Mouse (Mus musculus) spleen, postnatal 10 days (tissue): ENCODE measurements around the gene Gtf2b.

Experiments
- DNase-seq, 2 experiments: peaks; one replicate each; pipeline ENCODE4 v3.0.0; 2021 to 2022; ENCODE audit warnings: low spot score in 2 of 2

Gtf2b gene

GRCm38 (mm10) chr3:142764995-142765777 is at the start of gene Gtf2b:
Gtf2b (plus strand) TSS chr3:142765045.
- DNase-seq: peak; percentile 94 to 95

GRCm38 (mm10) chr3:142725481-142725880 is 39.4 kb upstream of the Gtf2b start:
- DNase-seq: no peak

- no peak for DNase-seq
Measured at GRCm38 (mm10) chr3:142725969-142726672, 38.7 kb upstream of the Gtf2b start.

DNA sequence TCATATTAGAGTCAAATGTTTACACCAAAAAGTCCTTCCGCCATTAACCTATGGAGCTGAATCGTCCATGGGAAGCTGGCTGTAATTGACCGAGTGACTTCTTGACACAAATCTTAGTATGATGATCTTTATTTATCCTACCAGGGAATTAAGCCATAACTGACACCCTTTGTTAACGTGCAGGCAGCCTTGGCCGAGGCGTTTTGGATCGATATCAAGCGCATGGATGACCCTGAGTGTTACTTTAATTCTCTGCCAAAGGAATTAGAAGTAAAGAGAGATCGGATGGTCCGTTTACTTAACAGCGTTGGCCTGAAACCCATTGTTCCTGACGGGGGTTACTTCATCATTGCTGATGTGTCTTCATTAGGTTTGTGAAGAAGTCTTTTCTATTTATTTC is 30.6 kb upstream of the Gtf2b start:
- DNase-seq: no peak

DNA sequence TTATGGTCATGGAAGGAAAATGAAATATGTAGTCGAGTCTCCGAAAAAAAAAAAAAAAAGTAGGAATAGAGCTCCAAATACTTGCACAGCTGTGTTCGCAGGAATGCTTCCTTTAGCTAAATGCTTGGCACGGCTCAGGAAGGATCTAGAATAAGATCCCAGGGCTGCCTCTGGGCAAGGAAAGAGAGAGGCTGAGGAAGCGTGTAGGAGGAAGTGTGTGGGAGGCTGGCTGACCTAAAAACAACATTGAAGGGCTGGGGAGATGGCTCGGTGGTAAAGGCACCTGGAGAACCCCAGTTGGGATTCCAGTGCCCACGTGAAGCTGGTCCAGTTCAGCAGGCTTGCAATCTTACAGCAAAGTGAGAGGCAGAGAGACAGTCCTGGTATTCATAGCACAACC is 23.9 kb upstream of the Gtf2b start:
- no peak for DNase-seq

- DNase-seq: peak; percentile 20 to 62
Measured at GRCm38 (mm10) chr3:142743973-142744898, 20.6 kb upstream of the Gtf2b start.

DNA sequence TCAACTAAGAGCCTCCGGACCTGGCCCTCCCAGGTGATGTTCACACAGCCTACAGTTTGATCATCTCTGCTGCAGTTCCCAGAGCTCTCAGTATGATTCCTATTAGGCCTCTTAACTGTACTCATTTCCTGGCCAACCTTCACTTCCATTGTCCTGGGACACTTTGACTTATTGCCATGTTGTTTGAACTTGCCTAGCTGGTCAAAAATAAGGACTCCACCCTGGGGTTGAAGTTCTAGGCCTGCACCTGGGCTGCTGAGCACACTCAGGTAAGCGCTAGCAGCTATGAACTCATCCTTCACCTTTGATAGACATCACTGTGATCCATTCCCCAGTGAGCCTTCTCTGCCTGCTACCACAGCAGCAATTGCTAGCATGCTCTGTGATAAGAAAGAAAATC is 19.8 kb upstream of the Gtf2b start:
- DNase-seq: no peak

DNA sequence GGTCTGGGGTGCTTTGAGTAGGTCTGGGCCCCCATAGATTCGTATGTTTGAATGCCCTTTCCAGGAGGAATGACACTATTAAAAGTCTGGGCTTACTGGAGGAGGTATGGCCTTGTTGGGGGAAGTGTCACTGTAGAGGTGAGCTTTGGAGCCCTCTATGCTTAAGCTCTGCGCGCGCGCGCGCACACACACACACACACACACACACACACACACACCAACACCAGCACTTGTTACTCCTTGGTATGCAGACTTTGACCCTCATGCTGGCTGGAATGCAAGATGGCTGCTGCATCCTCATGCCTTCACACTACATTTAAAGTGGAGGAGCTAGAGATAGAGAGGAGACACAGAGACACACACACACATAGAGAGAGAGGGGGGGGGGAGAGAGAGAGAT is 17.2 kb upstream of the Gtf2b start:
- no peak for DNase-seq

DNA sequence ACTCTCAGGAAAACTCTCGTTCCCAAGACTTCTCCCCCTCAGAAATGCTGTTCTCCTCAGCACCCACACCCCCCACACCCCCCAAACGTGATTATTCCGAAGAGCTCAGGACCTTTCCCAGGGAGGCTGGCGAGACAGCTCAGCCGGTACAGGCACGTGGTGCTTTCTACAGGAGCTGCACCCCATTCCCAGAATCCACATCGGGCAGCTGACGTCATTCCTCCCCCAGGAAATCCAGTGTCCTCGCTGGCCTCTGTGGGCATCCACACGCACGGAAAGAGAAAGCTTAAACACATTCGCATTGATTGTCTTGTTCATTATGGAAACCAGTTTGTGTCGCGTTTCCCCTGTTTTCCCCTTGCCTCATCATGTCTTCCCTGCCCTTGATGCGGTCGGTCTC is 15.7 kb upstream of the Gtf2b start:
- DNase-seq: no peak

GRCm38 (mm10) chr3:142755132-142755867 is 9.5 kb upstream of the Gtf2b start:
- no peak for DNase-seq

GRCm38 (mm10) chr3:142757841-142758240 is 7.0 kb upstream of the Gtf2b start:
- no peak for DNase-seq

- DNase-seq: no peak
Measured at GRCm38 (mm10) chr3:142758593-142758992, 6.3 kb upstream of the Gtf2b start.

- DNase-seq: no peak
Measured at GRCm38 (mm10) chr3:142760356-142760755, 4.5 kb upstream of the Gtf2b start.

DNA sequence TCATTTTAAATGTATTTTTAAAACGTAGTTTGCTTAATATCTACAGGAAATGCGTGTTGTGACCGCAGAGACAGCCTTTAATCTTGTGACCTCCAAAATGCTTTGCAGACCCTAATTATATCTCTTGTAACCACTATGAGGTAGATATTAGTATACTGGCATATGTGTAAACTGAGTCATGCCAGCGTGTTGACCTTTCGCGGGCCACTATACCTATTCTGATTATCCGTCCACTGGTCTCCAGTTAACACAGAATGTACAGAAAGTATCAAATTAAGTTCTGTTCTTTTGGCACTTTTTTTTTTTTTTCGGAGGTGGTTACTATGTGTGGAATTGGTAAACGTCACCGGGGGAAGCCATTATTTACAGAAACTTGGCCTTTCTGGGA is 927 bp downstream of the Gtf2b start:
- DNase-seq: no peak

DNA sequence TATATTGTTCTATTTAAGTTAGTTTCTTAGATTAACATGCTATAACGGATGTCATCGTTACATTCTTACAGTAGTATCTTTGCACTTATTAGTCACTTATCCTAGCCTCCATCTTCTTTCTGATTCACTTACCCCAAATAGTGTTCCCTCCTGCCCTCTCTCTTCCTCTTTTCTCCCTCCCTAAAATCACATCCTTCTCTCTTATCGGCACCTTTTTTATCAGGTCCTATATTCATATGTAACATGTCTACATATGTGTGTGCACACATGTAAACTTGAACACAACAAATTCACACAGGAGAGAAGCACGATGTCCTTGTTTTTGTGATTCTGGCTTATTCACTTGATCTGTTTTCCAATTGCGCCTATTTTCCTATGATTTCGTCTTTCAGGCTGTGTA is 3.7 kb downstream of the Gtf2b start:
- DNase-seq: no peak

GRCm38 (mm10) chr3:142770518-142770917 is 5.7 kb downstream of the Gtf2b start:
- DNase-seq: no peak

DNA sequence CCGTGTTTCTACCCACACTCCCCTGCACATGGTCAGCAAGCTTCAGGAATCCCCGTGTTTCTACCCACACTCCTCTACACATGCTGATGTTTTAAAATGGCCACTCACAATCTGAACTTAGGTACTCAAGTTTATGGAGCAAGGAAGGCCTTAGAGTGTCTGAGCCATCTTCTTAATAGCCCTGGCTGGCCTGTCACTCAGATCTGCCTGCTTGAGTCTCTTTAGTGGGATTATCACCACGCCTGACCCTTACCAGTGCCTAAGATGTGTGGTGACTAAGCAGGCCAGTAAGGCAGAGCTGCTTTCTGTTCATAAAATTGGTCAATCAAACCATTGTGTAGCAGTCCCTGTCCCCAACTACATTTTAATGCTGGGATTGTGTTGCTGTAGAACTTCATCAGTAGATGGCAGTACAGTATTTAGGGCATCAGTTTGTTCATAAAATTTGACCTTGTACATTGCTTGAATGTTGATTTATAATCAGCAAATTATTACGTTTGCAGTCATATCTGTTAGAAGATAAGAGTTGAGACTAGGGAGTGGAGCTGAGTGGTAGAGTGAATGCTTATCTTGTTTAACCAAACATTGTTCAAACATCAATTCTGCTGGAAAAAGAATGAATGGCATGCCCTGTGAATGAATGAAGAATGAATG is 8.8 kb downstream of the Gtf2b start:
- DNase-seq: no peak

GRCm38 (mm10) chr3:142777227-142777626 is 12.4 kb downstream of the Gtf2b start:
- DNase-seq: no peak

GRCm38 (mm10) chr3:142786423-142787072 is 21.7 kb downstream of the Gtf2b start:
- DNase-seq: no peak

DNA sequence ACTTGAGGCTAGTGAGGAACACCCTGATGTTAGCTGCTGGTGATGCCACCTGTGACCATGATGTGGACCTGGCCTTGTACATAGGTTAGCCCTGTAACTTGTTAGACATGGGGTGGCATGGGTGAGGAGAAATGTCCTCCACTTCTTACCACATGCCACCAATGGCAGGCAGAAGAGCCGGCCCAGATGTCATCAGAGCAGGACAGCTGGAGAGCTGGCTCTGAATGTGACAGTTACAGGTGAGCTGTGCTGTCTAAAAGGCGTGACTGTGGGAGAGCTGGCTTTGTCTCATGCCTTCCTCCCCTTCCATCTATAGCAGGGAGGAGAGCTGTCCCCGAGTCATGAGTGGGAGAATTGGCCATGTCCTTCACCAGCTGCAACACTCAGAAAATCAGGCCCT is 30.7 kb downstream of the Gtf2b start:
- DNase-seq: no peak

DNA sequence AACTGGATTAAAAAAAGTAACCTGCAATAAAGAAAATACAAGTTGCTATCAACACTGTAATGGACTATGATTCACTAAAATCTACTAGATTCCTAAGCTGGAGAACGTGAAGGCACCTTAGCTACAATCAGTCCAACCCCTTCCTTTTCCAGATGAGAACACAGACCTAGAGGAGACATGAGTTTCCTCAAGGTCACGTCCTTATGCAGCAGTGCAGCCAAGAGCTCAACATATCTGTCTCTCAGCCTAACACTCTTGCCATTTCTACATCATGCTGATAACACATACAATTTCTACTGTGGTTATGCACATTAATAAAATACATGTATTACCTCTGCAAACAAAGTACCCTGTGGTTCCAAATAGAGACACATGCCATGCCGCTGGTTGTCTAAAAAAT is 46.7 kb downstream of the Gtf2b start:
- no peak for DNase-seq
